Mouse (Mus musculus): Measurements from ENCODE around the gene Ctsq. TPM values are rescaled to one million over a fixed set of nuclear protein-coding genes. Genes with fewer than 3 reads are reported as not detected.

The Ctsq gene
- not detected for polyA plus RNA-seq (2014; fragmentation: Illumina TruSeq; extraction: RNeasy Lipid Tissue Mini Kit (QIAGEN cat#74804))

GRCm38 (mm10) chr13:61040531-61040930 is at the start of gene Ctsq:
Gene Ctsq (minus strand): TSS chr13:61040631.

DNA sequence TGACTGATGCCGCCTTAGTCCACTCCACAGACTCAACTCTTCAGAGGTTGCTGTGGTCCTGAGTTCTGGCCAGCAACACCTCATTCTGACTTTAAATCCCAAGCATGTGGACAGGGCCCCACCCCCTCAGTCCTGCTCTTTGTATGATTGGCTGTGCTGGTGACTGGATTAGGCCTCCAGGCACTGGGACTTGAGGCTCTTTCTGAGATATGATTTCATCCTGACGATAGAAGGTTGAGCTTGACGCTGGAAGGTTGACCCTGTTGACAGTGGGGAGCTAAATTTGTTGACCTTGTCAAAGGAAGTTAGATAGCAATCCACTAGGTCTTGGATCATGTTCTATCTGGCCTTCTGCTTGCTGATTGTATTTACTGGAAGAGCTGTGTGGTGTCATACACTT is 34.6 kb downstream of the Ctsq start, which contains the start of gene Ctsj:
Gene Ctsj (minus strand): TSS at position 101 of the 400 bp plus-strand sequence.

Other genes starting within 250 kb of the Ctsq start
- gene Ctsll3, start 237.8 kb downstream of the Ctsq start, polyA plus RNA-seq (2014; fragmentation: Illumina TruSeq; extraction: RNeasy Lipid Tissue Mini Kit (QIAGEN cat#74804)): not detected
- 1.5 TPM for gene 4930486L24Rik, start 176.2 kb downstream of the Ctsq start, polyA plus RNA-seq (2014; fragmentation: Illumina TruSeq; extraction: RNeasy Lipid Tissue Mini Kit (QIAGEN cat#74804))
- gene Gm49392, start 143.7 kb downstream of the Ctsq start, polyA plus RNA-seq (2014; fragmentation: Illumina TruSeq; extraction: RNeasy Lipid Tissue Mini Kit (QIAGEN cat#74804)): 0.40 TPM
- gene Ctla2b, start 143.2 kb downstream of the Ctsq start, polyA plus RNA-seq (2014; fragmentation: Illumina TruSeq; extraction: RNeasy Lipid Tissue Mini Kit (QIAGEN cat#74804)): 3.1 TPM
- not detected for gene Tpbpb, start 135.8 kb downstream of the Ctsq start, polyA plus RNA-seq (2014; fragmentation: Illumina TruSeq; extraction: RNeasy Lipid Tissue Mini Kit (QIAGEN cat#74804))
- gene Gm49393, start 105.0 kb downstream of the Ctsq start, polyA plus RNA-seq (2014; fragmentation: Illumina TruSeq; extraction: RNeasy Lipid Tissue Mini Kit (QIAGEN cat#74804)): 7.7 TPM
- gene Gm49391, start 104.1 kb downstream of the Ctsq start, polyA plus RNA-seq (2014; fragmentation: Illumina TruSeq; extraction: RNeasy Lipid Tissue Mini Kit (QIAGEN cat#74804)): 11.8 TPM
- 61.0 TPM for gene Ctla2a, start 104.0 kb downstream of the Ctsq start, polyA plus RNA-seq (2014; fragmentation: Illumina TruSeq; extraction: RNeasy Lipid Tissue Mini Kit (QIAGEN cat#74804))
- gene Tpbpa, start 98.6 kb downstream of the Ctsq start, polyA plus RNA-seq (2014; fragmentation: Illumina TruSeq; extraction: RNeasy Lipid Tissue Mini Kit (QIAGEN cat#74804)): not detected
- gene Ctsj, start 34.7 kb downstream of the Ctsq start, polyA plus RNA-seq (2014; fragmentation: Illumina TruSeq; extraction: RNeasy Lipid Tissue Mini Kit (QIAGEN cat#74804)): not detected
- not detected for gene Ctsr, start 123.6 kb upstream of the Ctsq start, polyA plus RNA-seq (2014; fragmentation: Illumina TruSeq; extraction: RNeasy Lipid Tissue Mini Kit (QIAGEN cat#74804))
- not detected for gene Cts6, start 162.8 kb upstream of the Ctsq start, polyA plus RNA-seq (2014; fragmentation: Illumina TruSeq; extraction: RNeasy Lipid Tissue Mini Kit (QIAGEN cat#74804))
- not detected for gene Cts8, start 214.7 kb upstream of the Ctsq start, polyA plus RNA-seq (2014; fragmentation: Illumina TruSeq; extraction: RNeasy Lipid Tissue Mini Kit (QIAGEN cat#74804))
- not detected for gene Gm49398, start 248.2 kb upstream of the Ctsq start, polyA plus RNA-seq (2014; fragmentation: Illumina TruSeq; extraction: RNeasy Lipid Tissue Mini Kit (QIAGEN cat#74804))